Mouse (Mus musculus): ENCODE results near the gene Cxcl3.

The Cxcl3 gene

GRCm38 (mm10) chr5:90785659-90786588, at the start of gene Cxcl3:
Gene Cxcl3 (plus strand): TSS chr5:90786103.
- peak; percentile 71 for DNase-seq

GRCm38 (mm10) chr5:90742029-90742428, 43.9 kb upstream of the Cxcl3 start:
- DNase-seq: no peak

GRCm38 (mm10) chr5:90753934-90754333, 32.0 kb upstream of the Cxcl3 start:
- no peak for DNase-seq

- DNase-seq: peak; percentile 56
Observed at GRCm38 (mm10) chr5:90758020-90758605, 27.8 kb upstream of the Cxcl3 start.

GRCm38 (mm10) chr5:90759077-90760065, 26.5 kb upstream of the Cxcl3 start, which contains the start of gene Cxcl5:
Gene Cxcl5 (plus strand): TSS chr5:90759360.
- peak; percentile 26 for DNase-seq

- no peak for DNase-seq
Observed at GRCm38 (mm10) chr5:90760303-90760702, 25.6 kb upstream of the Cxcl3 start.

- DNase-seq: no peak
Observed at GRCm38 (mm10) chr5:90760844-90761243, 25.1 kb upstream of the Cxcl3 start.

GRCm38 (mm10) chr5:90761834-90762233, 24.1 kb upstream of the Cxcl3 start:
- no peak for DNase-seq

- no peak for DNase-seq
Observed at GRCm38 (mm10) chr5:90763912-90764665, 21.8 kb upstream of the Cxcl3 start.

- no peak for DNase-seq
Observed at GRCm38 (mm10) chr5:90765821-90766606, 19.9 kb upstream of the Cxcl3 start.

- no peak for DNase-seq
Observed at GRCm38 (mm10) chr5:90768218-90768617, 17.7 kb upstream of the Cxcl3 start, which contains the start of gene Ppbp. Gene Ppbp (plus strand): TSS chr5:90768518.

GRCm38 (mm10) chr5:90771369-90771768, 14.5 kb upstream of the Cxcl3 start:
- DNase-seq: no peak

GRCm38 (mm10) chr5:90771880-90772653, 13.8 kb upstream of the Cxcl3 start, which contains the start of gene Pf4:
Gene Pf4 (plus strand): TSS chr5:90772435.
- peak; percentile 74 for DNase-seq

- DNase-seq: no peak
Observed at GRCm38 (mm10) chr5:90775562-90775961, 10.3 kb upstream of the Cxcl3 start.

GRCm38 (mm10) chr5:90777621-90778020, 8.3 kb upstream of the Cxcl3 start:
- no peak for DNase-seq

- DNase-seq: no peak
Observed at GRCm38 (mm10) chr5:90778856-90779255, 7.0 kb upstream of the Cxcl3 start.

GRCm38 (mm10) chr5:90783697-90784096, 2.2 kb upstream of the Cxcl3 start:
- no peak for DNase-seq

GRCm38 (mm10) chr5:90788114-90788513, 2.2 kb downstream of the Cxcl3 start:
- no peak for DNase-seq

- peak; percentile 22 for DNase-seq
Observed at GRCm38 (mm10) chr5:90789306-90790073, 3.6 kb downstream of the Cxcl3 start.
